Mouse (Mus musculus) limb, embryonic 13.5 days (tissue): ENCODE data around the gene Gtf3a. TPM values are rescaled to one million over a fixed set of nuclear protein-coding genes. Genes with fewer than 3 reads are reported as not detected.
A peak's percentile ranks its signal among the peaks of the same experiment; 100 is the strongest.

Experiments used
- ATAC-seq: fragments of 200-750 bp; cut with Nextera tagmentation; 2 replicates; pipeline ENCODE4 v1.8.0; 2017; ENCODE audit warnings: low read depth, moderate number of reproducible peaks, moderate TSS enrichment; ENCODE audit not compliant: low FRiP score
- H3K27ac ChIP-seq: fragments of 300-500 bp; sonication (generic); 2 replicates; pipeline ENCODE4 v1.5.1; 2015; ENCODE audit warnings: inconsistent platforms, mild to moderate bottlenecking, moderate library complexity
- H3K27me3 ChIP-seq: fragments of 300-500 bp; sonication (generic); 2 replicates; pipeline ENCODE4 v1.6.1; 2015; ENCODE audit warnings: mild to moderate bottlenecking, inconsistent platforms
- H3K36me3 ChIP-seq: fragments of 300-500 bp; sonication (generic); 2 replicates; pipeline ENCODE4 v1.6.1; 2015; ENCODE audit warnings: inconsistent platforms, mild to moderate bottlenecking, moderate library complexity
- H3K4me1 ChIP-seq: fragments of 300-500 bp; sonication (generic); 2 replicates; pipeline ENCODE4 v1.6.1; 2015; ENCODE audit warnings: inconsistent platforms
- H3K4me2 ChIP-seq: fragments of 300-500 bp; sonication (generic); replicated peaks from 2 replicates; pipeline ENCODE4 v1.6.1; 2015; ENCODE audit warnings: inconsistent platforms, mild to moderate bottlenecking, moderate library complexity
- H3K4me3 ChIP-seq: fragments of 300-500 bp; sonication (generic); 2 replicates; pipeline ENCODE4 v1.5.1; 2015; ENCODE audit warnings: moderate library complexity, mild to moderate bottlenecking, inconsistent platforms
- H3K9ac ChIP-seq: fragments of 300-500 bp; sonication (generic); 2 replicates; pipeline ENCODE4 v1.6.1; 2015; ENCODE audit warnings: mild to moderate bottlenecking, inconsistent platforms
- H3K9me3 ChIP-seq: fragments of 300-500 bp; sonication (generic); 2 replicates; pipeline ENCODE4 v1.6.1; 2016; ENCODE audit warnings: inconsistent platforms
- WGBS: fragments of 180-500 bp; shearing (Covaris S2); methylation state at CpG from one replicate; pipeline ENCODE4 v1.1.7; 2015; 5-methylcytosine and 5-hydroxymethylcytosine counted together
- polyA plus RNA-seq: library from polyadenylated mRNA; unstranded; fragments of >200 nt; fragmentation: Nextera tagmentation; extraction: Ambion mirVana; gene quantifications from 2 replicates; pipeline ENCODE4 v1.2.1, GENCODE M21; 2015

The Gtf3a gene
- 105 and 111 TPM in 2 replicates for polyA plus RNA-seq

- Histone ChIP-seq H3K4me1 (peaks cover 13% of the 10 kb centered on the region), H3K27me3 (no peaks in the 10 kb centered on the region), H3K27ac (peak within 1 kb of the TSS; percentile 69), H3K4me3 (peak within 1 kb of the TSS; percentile 76), H3K36me3 (peaks cover 33% of the 10 kb centered on the region), H3K4me2 (peak within 1 kb of the TSS; percentile 93), H3K9ac (peak within 1 kb of the TSS; percentile 85), H3K9me3 (0 out of 2 replicates have a peak, but pooled peaks cover 3% of the 10 kb centered on the region)
- peak; percentile 92 for ATAC-seq
- WGBS, result under 1% methylated on average over 62 of the region's 62 CpGs
These were observed at the start of gene Gtf3a for GRCm38 (mm10) chr5:146948508-146949088. Gene Gtf3a, plus strand, starts transcription at chr5:146948657.

- H3K9me3 ChIP-seq, result no peaks in the 10 kb centered on the region
These were observed 48.1 kb upstream of the Gtf3a start for GRCm38 (mm10) chr5:146900331-146900730.

GRCm38 (mm10) chr5:146901501-146901900 is 47.0 kb upstream of the Gtf3a start:
- Histone ChIP-seq H3K27me3 (no peaks in the 10 kb centered on the region), H3K27ac (no peak overlapping the region), H3K4me2 (no peak overlapping the region), H3K9ac (no peak overlapping the region), H3K36me3 (no peaks in the 10 kb centered on the region), H3K4me3 (no peak overlapping the region), H3K4me1 (peaks cover 4% of the 10 kb centered on the region; the same call in 1 of the 2 replicates), H3K9me3 (no peaks in the 10 kb centered on the region)
- 82% methylated on average over 2 of the region's 2 CpGs for WGBS
- ATAC-seq, result no peak

More at GRCm38 (mm10) chr5:146900331-146900730, 48.1 kb upstream of the Gtf3a start:
- ATAC-seq, result no peak
- Histone ChIP-seq H3K4me3 (no peak overlapping the region), H3K36me3 (no peaks in the 10 kb centered on the region), H3K4me1 (no peaks in the 10 kb centered on the region), H3K9ac (no peak overlapping the region), H3K4me2 (no peak overlapping the region), H3K27me3 (no peaks in the 10 kb centered on the region), H3K27ac (no peak overlapping the region)
- WGBS, result 64% methylated on average over 7 of the region's 7 CpGs

GRCm38 (mm10) chr5:146904404-146904803 is 44.1 kb upstream of the Gtf3a start:
- Histone ChIP-seq H3K36me3 (no peaks in the 10 kb centered on the region), H3K27ac (no peak overlapping the region), H3K4me3 (no peak overlapping the region), H3K9me3 (no peaks in the 10 kb centered on the region), H3K9ac (no peak overlapping the region), H3K4me2 (no peak overlapping the region), H3K27me3 (peaks cover 12% of the 10 kb centered on the region), H3K4me1 (peaks cover 4% of the 10 kb centered on the region; the same call in 1 of the 2 replicates)
- 31% methylated on average over 8 of the region's 8 CpGs for WGBS
- ATAC-seq, result peak; percentile 49; the same call in 1 of the 2 replicates

- H3K27ac ChIP-seq, result no peak overlapping the region
- peak; percentile 59; the same call in 1 of the 2 replicates for ATAC-seq
- no peaks in the 10 kb centered on the region for H3K9me3 ChIP-seq
- peaks cover 4% of the 10 kb centered on the region; the same call in 1 of the 2 replicates for H3K4me1 ChIP-seq
- H3K4me3 ChIP-seq, result peak overlapping the region; percentile 20; the same call in 1 of the 2 replicates
- peak overlapping the region; percentile 47 for H3K4me2 ChIP-seq
- H3K36me3 ChIP-seq, result no peaks in the 10 kb centered on the region
- H3K27me3 ChIP-seq, result peaks cover 12% of the 10 kb centered on the region
- H3K9ac ChIP-seq, result no peak overlapping the region
- WGBS, result 26% methylated on average over 14 of the region's 14 CpGs
These were observed 42.8 kb upstream of the Gtf3a start for GRCm38 (mm10) chr5:146905486-146906172.

GRCm38 (mm10) chr5:146907533-146907932 is 40.9 kb upstream of the Gtf3a start:
- H3K36me3 ChIP-seq, result no peaks in the 10 kb centered on the region
- peaks cover 9% of the 10 kb centered on the region for H3K4me1 ChIP-seq
- no peak overlapping the region for H3K4me3 ChIP-seq
- WGBS, result 41% methylated on average over 5 of the region's 5 CpGs
- no peaks in the 10 kb centered on the region for H3K9me3 ChIP-seq
- no peak overlapping the region for H3K9ac ChIP-seq
- peaks cover 20% of the 10 kb centered on the region for H3K27me3 ChIP-seq
- no peak overlapping the region for H3K4me2 ChIP-seq
- no peak for ATAC-seq
- H3K27ac ChIP-seq, result no peak overlapping the region

GRCm38 (mm10) chr5:146908629-146909028 is 39.8 kb upstream of the Gtf3a start:
- Histone ChIP-seq H3K27me3 (peaks cover 20% of the 10 kb centered on the region), H3K27ac (no peak overlapping the region), H3K4me1 (peaks cover 9% of the 10 kb centered on the region), H3K9ac (no peak overlapping the region), H3K9me3 (no peaks in the 10 kb centered on the region), H3K4me3 (no peak overlapping the region), H3K36me3 (no peaks in the 10 kb centered on the region), H3K4me2 (no peak overlapping the region)
- 64% methylated on average over 11 of the region's 11 CpGs for WGBS
- no peak for ATAC-seq

GRCm38 (mm10) chr5:146912206-146912605 is 36.3 kb upstream of the Gtf3a start:
- H3K4me2 ChIP-seq, result no peak overlapping the region
- peaks cover 28% of the 10 kb centered on the region for H3K27me3 ChIP-seq
- 4% methylated on average over 9 of the region's 9 CpGs for WGBS
- H3K9ac ChIP-seq, result no peak overlapping the region
- no peak for ATAC-seq
- no peaks in the 10 kb centered on the region for H3K36me3 ChIP-seq
- H3K9me3 ChIP-seq, result no peaks in the 10 kb centered on the region
- peaks cover 5% of the 10 kb centered on the region for H3K4me1 ChIP-seq
- H3K4me3 ChIP-seq, result no peak overlapping the region
- H3K27ac ChIP-seq, result no peak overlapping the region

GRCm38 (mm10) chr5:146913355-146913754 is 35.1 kb upstream of the Gtf3a start:
- Histone ChIP-seq H3K9ac (no peak overlapping the region), H3K4me2 (no peak overlapping the region), H3K27me3 (peaks cover 19% of the 10 kb centered on the region; the same call in 1 of the 2 replicates), H3K4me3 (no peak overlapping the region), H3K9me3 (no peaks in the 10 kb centered on the region), H3K27ac (no peak overlapping the region), H3K4me1 (peaks cover 5% of the 10 kb centered on the region), H3K36me3 (no peaks in the 10 kb centered on the region)
- no peak for ATAC-seq
- 73% methylated on average over 7 of the region's 7 CpGs for WGBS

- H3K4me3 ChIP-seq, result no peak overlapping the region
- H3K4me2 ChIP-seq, result no peak overlapping the region
- H3K9ac ChIP-seq, result no peak overlapping the region
- 0 out of 2 replicates have a peak, but pooled peaks cover 16% of the 10 kb centered on the region for H3K27me3 ChIP-seq
- H3K36me3 ChIP-seq, result no peaks in the 10 kb centered on the region
- peak; percentile 76; the same call in 1 of the 2 replicates for ATAC-seq
- H3K27ac ChIP-seq, result no peak overlapping the region
- peaks cover 5% of the 10 kb centered on the region for H3K4me1 ChIP-seq
- no peaks in the 10 kb centered on the region for H3K9me3 ChIP-seq
- WGBS, result 27% methylated on average over 9 of the region's 9 CpGs
These were observed 34.2 kb upstream of the Gtf3a start for GRCm38 (mm10) chr5:146914088-146914766.

- no peak overlapping the region for H3K9ac ChIP-seq
- no peaks in the 10 kb centered on the region for H3K36me3 ChIP-seq
- no peak overlapping the region for H3K4me2 ChIP-seq
- WGBS, result 78% methylated on average over 8 of the region's 8 CpGs
- H3K4me3 ChIP-seq, result no peak overlapping the region
- 0 out of 2 replicates have a peak, but pooled peaks cover 12% of the 10 kb centered on the region for H3K27me3 ChIP-seq
- ATAC-seq, result no peak
- H3K4me1 ChIP-seq, result peaks cover 24% of the 10 kb centered on the region
- no peaks in the 10 kb centered on the region for H3K9me3 ChIP-seq
- H3K27ac ChIP-seq, result no peak overlapping the region
These were observed 32.2 kb upstream of the Gtf3a start for GRCm38 (mm10) chr5:146916273-146916672.

GRCm38 (mm10) chr5:146916806-146917205 is 31.7 kb upstream of the Gtf3a start:
- no peak for ATAC-seq
- WGBS, result 22% methylated on average over 6 of the region's 6 CpGs
- H3K9ac ChIP-seq, result no peak overlapping the region
- H3K4me2 ChIP-seq, result no peak overlapping the region
- H3K27ac ChIP-seq, result no peak overlapping the region
- H3K4me3 ChIP-seq, result no peak overlapping the region
- peaks cover 24% of the 10 kb centered on the region for H3K4me1 ChIP-seq
- no peaks in the 10 kb centered on the region for H3K36me3 ChIP-seq
- H3K9me3 ChIP-seq, result no peaks in the 10 kb centered on the region
- 0 out of 2 replicates have a peak, but pooled peaks cover 11% of the 10 kb centered on the region for H3K27me3 ChIP-seq
